Mouse (Mus musculus): ENCODE measurements around the gene Gtpbp3.
A peak's percentile ranks its signal among the peaks of the same experiment; 100 is the strongest.

The Gtpbp3 gene

GRCm38 (mm10) chr8:71469411-71469810 is 18.5 kb upstream of the Gtpbp3 start:
- ATAC-seq (ENCODE audit: low TSS enrichment), result no peak

GRCm38 (mm10) chr8:71470146-71470912 is 17.6 kb upstream of the Gtpbp3 start:
- no peak for ATAC-seq (ENCODE audit: low TSS enrichment)

- ATAC-seq (ENCODE audit: low TSS enrichment), result no peak
Measured at GRCm38 (mm10) chr8:71470913-71471255, 17.0 kb upstream of the Gtpbp3 start.

- no peak for ATAC-seq (ENCODE audit: low TSS enrichment)
Measured at GRCm38 (mm10) chr8:71471861-71472260, 16.0 kb upstream of the Gtpbp3 start.

GRCm38 (mm10) chr8:71472601-71473386 is 15.1 kb upstream of the Gtpbp3 start:
- no peak for ATAC-seq (ENCODE audit: low TSS enrichment)

GRCm38 (mm10) chr8:71474344-71474743 is 13.6 kb upstream of the Gtpbp3 start:
- no peak for ATAC-seq (ENCODE audit: low TSS enrichment)

GRCm38 (mm10) chr8:71474785-71475701 is 12.9 kb upstream of the Gtpbp3 start:
- ATAC-seq (ENCODE audit: low TSS enrichment), result no peak

GRCm38 (mm10) chr8:71475702-71476075 is 12.2 kb upstream of the Gtpbp3 start:
- no peak for ATAC-seq (ENCODE audit: low TSS enrichment)

GRCm38 (mm10) chr8:71476099-71476940 is 11.6 kb upstream of the Gtpbp3 start:
- peak; percentile 76 for ATAC-seq (ENCODE audit: low TSS enrichment)

GRCm38 (mm10) chr8:71477196-71477845 is 10.6 kb upstream of the Gtpbp3 start:
- ATAC-seq (ENCODE audit: low TSS enrichment), result peak; percentile 12; the same call in 1 of the 2 replicates

GRCm38 (mm10) chr8:71478943-71479342 is 9.0 kb upstream of the Gtpbp3 start:
- no peak for ATAC-seq (ENCODE audit: low TSS enrichment)

GRCm38 (mm10) chr8:71483932-71484331 is 4.0 kb upstream of the Gtpbp3 start:
- ATAC-seq (ENCODE audit: low TSS enrichment), result no peak

GRCm38 (mm10) chr8:71484736-71485135 is 3.2 kb upstream of the Gtpbp3 start:
- ATAC-seq (ENCODE audit: low TSS enrichment), result no peak

- peak; percentile 76 for ATAC-seq (ENCODE audit: low TSS enrichment)
Measured at GRCm38 (mm10) chr8:71485142-71486135, 2.5 kb upstream of the Gtpbp3 start, which contains the start of gene Ano8. Gene Ano8 (minus strand): TSS chr8:71485963.

GRCm38 (mm10) chr8:71486136-71486529 is 1.8 kb upstream of the Gtpbp3 start:
- no peak for ATAC-seq (ENCODE audit: low TSS enrichment)

GRCm38 (mm10) chr8:71488454-71488853 is 551 bp downstream of the Gtpbp3 start:
- ATAC-seq (ENCODE audit: low TSS enrichment), result peak; percentile 78

- ATAC-seq (ENCODE audit: low TSS enrichment), result peak; percentile 60
Measured at GRCm38 (mm10) chr8:71495039-71495438, 7.1 kb downstream of the Gtpbp3 start.

GRCm38 (mm10) chr8:71495811-71496210 is 7.9 kb downstream of the Gtpbp3 start:
- ATAC-seq (ENCODE audit: low TSS enrichment), result no peak

- ATAC-seq (ENCODE audit: low TSS enrichment), result 0 out of 2 replicates have a peak, but pooled peaks have one; percentile 10
Measured at GRCm38 (mm10) chr8:71496481-71496880, 8.6 kb downstream of the Gtpbp3 start.
